Mouse (Mus musculus) E14TG2a.4 (cell line): Measurements from ENCODE around the gene Trabd2b.

ENCODE experiments used
- H3K27me3 ChIP-seq: 2 replicates; pipeline ENCODE4 v1.6.1; 2014; ENCODE audit warnings: low read length, control low read depth; ENCODE audit not compliant: insufficient read depth
- H3K36me3 ChIP-seq: 2 replicates; pipeline ENCODE4 v1.6.1; 2014; ENCODE audit warnings: low read length, control low read depth; ENCODE audit not compliant: insufficient read depth
- H3K4me1 ChIP-seq: replicated peaks from 2 replicates; pipeline ENCODE4 v1.6.1; 2014; ENCODE audit warnings: low read depth, low read length, control low read depth
- H3K4me3 ChIP-seq: replicated peaks from 2 replicates; pipeline ENCODE4 v1.5.1; 2014; ENCODE audit warnings: mild to moderate bottlenecking, low read length
- H3K9me3 ChIP-seq: 2 replicates; pipeline ENCODE4 v1.6.1; 2014; ENCODE audit warnings: low read length, control low read depth
- CTCF ChIP-seq: conservative IDR thresholded peaks from 2 replicates; pipeline ENCODE4 v1.5.1; 2014; ENCODE audit warnings: low read length
- NANOG ChIP-seq: IDR thresholded peaks from 2 replicates; pipeline ENCODE4 v1.6.1; 2014; ENCODE audit warnings: borderline replicate concordance, low read length, mixed read lengths
- POU5F1 ChIP-seq: IDR thresholded peaks from 2 replicates; pipeline ENCODE4 v1.6.1; 2014; ENCODE audit warnings: low read length, borderline replicate concordance

The Trabd2b gene

DNA sequence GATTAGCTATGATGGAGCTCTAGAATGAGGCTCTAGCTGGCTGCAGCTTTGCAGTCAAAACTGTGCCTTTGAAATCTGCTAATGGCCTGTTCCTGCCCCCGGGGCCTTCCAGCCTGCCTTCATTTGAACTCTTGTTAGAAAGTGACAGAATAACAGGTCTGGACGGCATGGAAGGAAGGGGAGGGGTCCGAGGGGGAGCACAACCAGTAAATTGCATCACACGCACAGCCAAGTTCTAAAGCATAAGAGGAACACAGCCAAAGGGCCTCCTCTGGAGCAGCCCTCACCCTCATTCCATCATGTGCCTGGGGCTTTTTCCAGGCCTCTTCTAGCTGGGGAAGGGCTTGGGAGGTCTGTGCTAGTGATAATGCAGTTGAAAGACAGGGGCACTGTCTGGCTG, 110.1 kb downstream of the Trabd2b start:
- TF ChIP-seq NANOG (no peak), POU5F1 (no peak), CTCF (no peak)
- no peaks in the 10 kb centered on the region for H3K9me3 ChIP-seq
- no peaks in the 10 kb centered on the region for H3K4me1 ChIP-seq
- no peaks in the 10 kb centered on the region for H3K36me3 ChIP-seq
- H3K27me3 ChIP-seq, result no peaks in the 10 kb centered on the region
- no peak overlapping the region for H3K4me3 ChIP-seq

DNA sequence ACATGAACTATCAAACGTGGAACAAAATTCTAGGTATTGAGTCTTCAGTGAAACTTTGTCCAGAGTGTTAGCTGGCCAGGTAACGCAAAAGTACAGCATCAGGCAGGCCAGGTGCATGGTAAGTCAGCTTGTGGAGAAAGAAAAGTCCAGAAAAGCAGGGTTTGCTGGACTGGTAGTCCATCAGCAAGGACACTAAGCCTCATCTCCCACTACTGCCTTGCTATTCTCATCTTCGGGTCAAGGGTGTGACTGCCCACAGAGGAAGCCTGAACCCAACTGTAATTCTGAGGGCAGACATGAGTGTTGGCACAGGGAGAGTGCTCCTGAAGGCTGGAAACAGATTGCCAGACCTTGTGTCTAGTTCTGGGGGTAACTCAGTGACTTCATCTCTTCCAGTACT, 111.5 kb downstream of the Trabd2b start:
- Histone ChIP-seq H3K9me3 (no peaks in the 10 kb centered on the region), H3K27me3 (no peaks in the 10 kb centered on the region), H3K4me3 (no peak overlapping the region), H3K36me3 (no peaks in the 10 kb centered on the region), H3K4me1 (no peaks in the 10 kb centered on the region)
- TF ChIP-seq NANOG, result no peak
- no peak for TF ChIP-seq CTCF
- no peak for TF ChIP-seq POU5F1

DNA sequence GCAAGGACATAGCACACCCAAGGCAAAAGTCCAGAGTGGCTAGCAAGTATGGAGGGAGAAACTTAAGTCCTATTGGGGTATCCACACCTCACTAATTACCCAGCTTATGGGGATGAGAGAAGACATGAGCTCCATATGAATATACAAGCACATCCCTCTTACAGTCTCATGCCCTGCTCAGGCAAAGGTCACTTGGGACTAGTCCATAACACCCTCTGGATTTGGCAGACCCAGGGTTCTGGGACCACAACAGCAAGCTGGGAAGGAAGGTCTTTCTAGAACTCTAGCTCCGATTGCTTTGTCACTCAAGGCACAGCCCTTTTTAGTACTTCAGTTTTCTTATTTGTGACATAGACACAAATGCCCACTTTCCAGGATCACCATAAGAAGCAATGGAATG, 112.0 kb downstream of the Trabd2b start:
- no peaks in the 10 kb centered on the region for H3K4me1 ChIP-seq
- H3K4me3 ChIP-seq, result no peak overlapping the region
- no peaks in the 10 kb centered on the region for H3K27me3 ChIP-seq
- TF ChIP-seq POU5F1 (no peak), CTCF (no peak), NANOG (no peak)
- H3K36me3 ChIP-seq, result no peaks in the 10 kb centered on the region
- no peaks in the 10 kb centered on the region for H3K9me3 ChIP-seq

DNA sequence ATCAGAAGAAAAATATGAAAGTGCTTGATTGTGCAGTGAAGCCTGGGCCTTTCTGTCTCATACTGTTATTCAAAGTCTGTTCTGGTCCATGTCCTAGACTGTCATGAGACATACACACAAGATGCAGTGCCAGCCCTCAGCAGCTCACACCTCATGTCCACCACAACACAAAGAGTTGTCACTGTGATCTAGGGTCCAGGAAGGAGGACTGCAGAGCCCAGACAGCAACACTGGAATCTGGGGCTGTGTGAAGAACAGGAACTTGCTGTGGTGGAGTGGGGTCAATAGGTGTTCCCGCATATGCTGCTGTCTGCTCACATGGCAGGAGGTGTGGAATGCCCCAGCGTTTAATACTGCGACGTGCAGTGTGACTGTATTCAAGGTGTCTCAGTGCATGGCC, 112.8 kb downstream of the Trabd2b start:
- TF ChIP-seq NANOG (no peak), CTCF (no peak), POU5F1 (no peak)
- H3K4me3 ChIP-seq, result no peak overlapping the region
- no peaks in the 10 kb centered on the region for H3K4me1 ChIP-seq
- no peaks in the 10 kb centered on the region for H3K27me3 ChIP-seq
- H3K9me3 ChIP-seq, result no peaks in the 10 kb centered on the region
- H3K36me3 ChIP-seq, result no peaks in the 10 kb centered on the region

DNA sequence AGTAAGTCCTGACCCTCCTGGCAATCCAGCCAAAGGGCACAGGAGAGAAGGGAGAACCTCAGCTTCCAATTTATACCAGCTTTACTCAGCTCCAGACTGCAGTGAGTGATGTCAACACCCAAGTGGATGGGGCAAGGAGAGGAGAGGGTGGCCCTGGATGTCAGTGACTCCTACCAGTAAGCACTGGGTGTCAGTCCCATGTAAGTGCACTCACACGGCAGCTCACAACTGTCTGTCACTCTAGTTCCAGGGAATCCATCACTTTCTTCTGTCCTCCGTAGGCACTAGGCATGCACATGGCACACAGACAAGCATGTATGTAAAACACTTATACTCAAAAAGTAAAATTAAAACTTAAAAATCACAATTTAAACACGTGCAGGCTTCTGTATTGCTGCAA, 113.4 kb downstream of the Trabd2b start:
- Histone ChIP-seq H3K36me3 (no peaks in the 10 kb centered on the region), H3K27me3 (no peaks in the 10 kb centered on the region), H3K4me3 (no peak overlapping the region), H3K9me3 (no peaks in the 10 kb centered on the region), H3K4me1 (no peaks in the 10 kb centered on the region)
- TF ChIP-seq NANOG, result no peak
- no peak for TF ChIP-seq POU5F1
- TF ChIP-seq CTCF, result no peak

DNA sequence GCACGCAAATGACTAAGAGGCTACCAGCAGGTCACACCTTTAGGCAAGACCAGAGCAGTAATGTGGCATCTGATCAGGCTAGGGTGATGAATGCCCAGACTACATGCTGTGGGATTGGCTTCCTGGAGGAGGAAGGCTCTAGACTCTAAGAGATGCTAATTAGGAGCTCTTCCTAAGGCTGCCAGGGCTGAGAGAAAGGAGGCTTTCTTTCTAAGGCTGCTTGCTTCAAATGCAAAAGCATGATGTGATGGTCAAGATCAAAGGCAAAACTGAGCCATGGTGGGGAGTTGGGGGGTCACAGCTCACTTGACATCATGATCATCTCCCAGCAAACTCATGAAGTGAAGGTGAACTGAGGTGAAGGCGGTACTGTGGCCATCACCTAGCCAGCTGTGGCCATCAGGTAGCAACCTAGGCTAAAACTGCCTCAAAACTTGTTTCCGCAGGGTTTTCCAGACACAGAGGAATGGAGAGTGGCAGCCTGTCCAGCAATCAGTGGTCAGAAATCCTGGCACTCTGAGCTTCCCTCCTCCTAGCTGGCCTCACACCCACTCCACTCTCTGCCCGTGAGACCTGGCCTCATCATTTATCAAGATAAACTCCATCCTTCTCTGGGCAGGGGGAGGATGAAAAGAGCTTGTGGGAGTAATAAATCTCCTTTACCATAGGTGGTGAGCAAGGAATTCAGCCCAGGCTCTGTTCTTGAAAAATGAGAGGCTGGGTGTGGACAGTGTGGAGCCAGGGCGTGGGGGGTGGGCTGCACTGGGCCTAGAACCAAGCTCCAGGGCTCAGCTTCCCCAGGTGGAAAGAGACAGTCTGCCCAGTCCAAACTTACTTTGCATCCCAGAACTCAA, 117.0 kb downstream of the Trabd2b start:
- TF ChIP-seq CTCF, result no peak
- no peak for TF ChIP-seq POU5F1
- no peak for TF ChIP-seq NANOG
- no peaks in the 10 kb centered on the region for H3K27me3 ChIP-seq

DNA sequence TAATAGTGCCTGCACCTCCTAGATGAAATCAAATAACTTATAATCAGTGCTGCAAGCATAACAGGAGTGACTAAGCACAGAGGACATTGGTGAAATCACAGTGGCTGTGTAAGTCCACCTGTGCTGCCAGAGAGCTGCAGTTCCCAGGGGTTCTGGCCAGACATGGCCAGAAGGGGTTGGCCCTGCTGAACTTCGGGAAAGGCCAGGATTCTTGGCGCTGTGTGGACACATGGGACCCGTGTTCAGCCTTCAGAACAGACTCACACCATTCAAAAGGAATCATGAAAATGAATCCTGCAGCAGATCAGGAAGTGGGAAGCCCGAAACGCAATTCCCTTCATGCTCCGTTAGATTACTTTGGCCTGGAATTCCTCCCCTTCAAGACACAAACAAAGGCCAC, 125.1 kb downstream of the Trabd2b start:
- Histone ChIP-seq H3K27me3 (no peaks in the 10 kb centered on the region), H3K36me3 (no peaks in the 10 kb centered on the region), H3K9me3 (no peaks in the 10 kb centered on the region; the same call in 1 of the 2 replicates), H3K4me1 (no peaks in the 10 kb centered on the region), H3K4me3 (no peak overlapping the region)
- TF ChIP-seq NANOG (no peak), POU5F1 (no peak), CTCF (no peak)

More for the DNA sequence above, 117.0 kb downstream of the Trabd2b start:
- Histone ChIP-seq H3K36me3 (no peaks in the 10 kb centered on the region), H3K4me1 (no peaks in the 10 kb centered on the region), H3K9me3 (no peaks in the 10 kb centered on the region; the same call in 1 of the 2 replicates), H3K4me3 (no peak overlapping the region)

DNA sequence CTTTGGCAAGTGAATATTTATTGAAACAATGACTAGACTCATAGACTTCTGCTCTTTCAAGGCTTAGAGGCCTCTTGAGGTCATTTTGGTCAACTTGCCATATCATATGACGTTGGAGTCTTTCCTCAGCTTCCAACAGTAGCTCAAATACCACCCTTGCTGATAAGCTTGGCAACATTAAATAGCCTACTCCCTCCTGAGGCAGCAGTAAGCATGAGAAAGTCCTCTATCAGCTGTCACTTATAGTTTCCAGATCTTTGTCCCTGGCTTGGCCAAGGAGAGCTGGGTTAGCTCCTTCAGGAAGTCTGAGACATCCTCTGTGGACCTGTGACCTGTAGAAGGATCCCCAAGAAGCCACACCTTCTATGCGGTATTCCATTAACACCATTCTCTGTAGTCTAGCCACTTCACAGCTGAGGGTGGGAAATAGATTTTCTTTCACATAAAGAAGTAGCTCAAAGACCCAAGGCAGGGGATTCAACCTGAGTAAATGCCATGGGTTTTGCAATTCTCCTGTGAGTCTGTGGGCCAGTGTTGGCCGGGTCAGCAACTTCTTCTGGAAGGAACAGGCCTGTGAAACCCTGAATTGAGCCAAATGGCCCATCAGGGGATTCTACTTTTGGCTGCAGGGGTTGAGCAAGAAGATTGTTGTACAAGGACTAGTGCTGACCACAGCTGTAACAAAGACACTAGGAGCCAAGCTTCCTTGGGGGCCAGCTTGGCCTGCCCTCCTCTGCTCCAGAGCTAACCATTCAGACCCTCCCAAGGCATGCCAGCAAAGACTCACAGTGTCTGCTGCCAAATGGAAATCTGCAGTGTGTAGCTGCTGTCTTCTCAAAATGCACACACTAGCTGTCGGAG, 127.6 kb downstream of the Trabd2b start:
- Histone ChIP-seq H3K27me3 (no peaks in the 10 kb centered on the region), H3K4me1 (no peaks in the 10 kb centered on the region), H3K9me3 (no peaks in the 10 kb centered on the region), H3K4me3 (no peak overlapping the region), H3K36me3 (no peaks in the 10 kb centered on the region)
- no peak for TF ChIP-seq POU5F1
- no peak for TF ChIP-seq CTCF
- no peak for TF ChIP-seq NANOG
